Mouse (Mus musculus): ENCODE data around the gene Gm9736. TPM values are rescaled to one million over a fixed set of nuclear protein-coding genes. Genes with fewer than 3 reads are reported as not detected.
"Not testable (repeated sequence)": the region's sequence is repeated elsewhere in the genome, so short reads cannot be mapped to it uniquely, and the experiment has no call there.

Gm9736 gene
- polyA plus RNA-seq (2016; fragmentation: Nextera tagmentation; extraction: Ambion mirVana): not detected in 2 replicates

- 47% methylated on average over 1 of the region's 1 CpGs for WGBS (ENCODE audit: insufficient replicate concordance)
- H3K9ac ChIP-seq; H3K9me3 ChIP-seq (replicated peaks); H3K27ac ChIP-seq; H3K36me3 ChIP-seq; H3K4me1 ChIP-seq; H3K4me3 ChIP-seq; H3K27me3 ChIP-seq (replicated peaks); H3K4me2 ChIP-seq; ATAC-seq: not testable (repeated sequence)
Observed at GRCm38 (mm10) chr10:77751254-77751653, at the start of gene Gm9736. Gene Gm9736, minus strand, starts transcription at chr10:77751354.

GRCm38 (mm10) chr10:77798921-77799508 lies 47.9 kb upstream of the Gm9736 start, which contains the start of gene Gm19668:
Gene Gm19668, minus strand, starts transcription at chr10:77799133.
- no peak within 1 kb of the TSS for H3K4me2 ChIP-seq
- no peaks in the 10 kb centered on the region for H3K27me3 ChIP-seq (replicated peaks)
- no peaks in the 10 kb centered on the region for H3K9me3 ChIP-seq (replicated peaks)
- no peaks in the 10 kb centered on the region for H3K36me3 ChIP-seq
- H3K27ac ChIP-seq: no peak within 1 kb of the TSS
- no peak for ATAC-seq
- H3K9ac ChIP-seq: no peak within 1 kb of the TSS
- H3K4me1 ChIP-seq: 0 out of 2 replicates have a peak, but pooled peaks cover 4% of the 10 kb centered on the region
- H3K4me3 ChIP-seq: no peak within 1 kb of the TSS
- 51% methylated on average over 8 of the region's 8 CpGs for WGBS (ENCODE audit: insufficient replicate concordance)

GRCm38 (mm10) chr10:77798164-77798920 lies 47.2 kb upstream of the Gm9736 start:
- not testable (repeated sequence) for H3K27ac ChIP-seq; H3K9ac ChIP-seq; H3K9me3 ChIP-seq (replicated peaks); ATAC-seq; H3K4me3 ChIP-seq; H3K4me1 ChIP-seq; H3K27me3 ChIP-seq (replicated peaks); H3K36me3 ChIP-seq; H3K4me2 ChIP-seq
- 23% methylated on average over 3 of the region's 3 CpGs for WGBS (ENCODE audit: insufficient replicate concordance)

- no peak for ATAC-seq
- Histone ChIP-seq H3K9me3 (replicated peaks) (no peaks in the 10 kb centered on the region), H3K27ac (no peak overlapping the region), H3K27me3 (replicated peaks) (no peaks in the 10 kb centered on the region), H3K36me3 (no peaks in the 10 kb centered on the region), H3K9ac (no peak overlapping the region), H3K4me1 (0 out of 2 replicates have a peak, but pooled peaks cover 4% of the 10 kb centered on the region), H3K4me2 (no peak overlapping the region), H3K4me3 (no peak overlapping the region)
- WGBS (ENCODE audit: insufficient replicate concordance): 22% methylated on average over 3 of the region's 3 CpGs
Observed at GRCm38 (mm10) chr10:77797677-77798076, 46.5 kb upstream of the Gm9736 start.

GRCm38 (mm10) chr10:77794976-77795375 lies 43.8 kb upstream of the Gm9736 start, which contains the start of gene Gm9639:
Gene Gm9639, minus strand, starts transcription at chr10:77795076.
- Histone ChIP-seq H3K4me3 (no peak within 1 kb of the TSS), H3K4me1 (0 out of 2 replicates have a peak, but pooled peaks cover 4% of the 10 kb centered on the region), H3K9ac (no peak within 1 kb of the TSS), H3K9me3 (replicated peaks) (no peaks in the 10 kb centered on the region), H3K4me2 (no peak within 1 kb of the TSS), H3K36me3 (no peaks in the 10 kb centered on the region), H3K27ac (no peak within 1 kb of the TSS), H3K27me3 (replicated peaks) (no peaks in the 10 kb centered on the region)
- 43% methylated on average over 2 of the region's 2 CpGs for WGBS (ENCODE audit: insufficient replicate concordance)
- ATAC-seq: no peak

GRCm38 (mm10) chr10:77788621-77789020 lies 37.5 kb upstream of the Gm9736 start:
- ATAC-seq: no peak
- no peak overlapping the region for H3K27ac ChIP-seq
- no peaks in the 10 kb centered on the region for H3K27me3 ChIP-seq (replicated peaks)
- no peak overlapping the region for H3K4me3 ChIP-seq
- no peak overlapping the region for H3K9ac ChIP-seq
- H3K9me3 ChIP-seq (replicated peaks): no peaks in the 10 kb centered on the region
- no peaks in the 10 kb centered on the region for H3K36me3 ChIP-seq
- no peak overlapping the region for H3K4me2 ChIP-seq
- WGBS (ENCODE audit: insufficient replicate concordance): 63% methylated on average over 2 of the region's 2 CpGs
- H3K4me1 ChIP-seq: no peaks in the 10 kb centered on the region

GRCm38 (mm10) chr10:77787876-77788275 lies 36.7 kb upstream of the Gm9736 start, which contains the start of gene Gm7137:
Gene Gm7137, minus strand, starts transcription at chr10:77788200.
- not testable (repeated sequence) for ATAC-seq; H3K4me3 ChIP-seq; H3K4me2 ChIP-seq; H3K27me3 ChIP-seq (replicated peaks); H3K27ac ChIP-seq; H3K9me3 ChIP-seq (replicated peaks); H3K36me3 ChIP-seq; H3K9ac ChIP-seq; H3K4me1 ChIP-seq
- 45% methylated on average over 1 of the region's 1 CpGs for WGBS (ENCODE audit: insufficient replicate concordance)

- not testable (repeated sequence) for ATAC-seq; H3K27ac ChIP-seq; H3K27me3 ChIP-seq (replicated peaks); H3K4me1 ChIP-seq; H3K36me3 ChIP-seq; H3K9me3 ChIP-seq (replicated peaks); H3K9ac ChIP-seq; H3K4me3 ChIP-seq; H3K4me2 ChIP-seq
- WGBS (ENCODE audit: insufficient replicate concordance): 47% methylated on average over 1 of the region's 3 CpGs
Observed at GRCm38 (mm10) chr10:77783396-77783795, 32.2 kb upstream of the Gm9736 start.

GRCm38 (mm10) chr10:77782442-77782841 lies 31.3 kb upstream of the Gm9736 start, which contains the start of gene Gm3250:
Gene Gm3250, minus strand, starts transcription at chr10:77782542.
- not testable (repeated sequence) for H3K4me3 ChIP-seq; H3K9ac ChIP-seq; ATAC-seq; H3K9me3 ChIP-seq (replicated peaks); H3K27me3 ChIP-seq (replicated peaks); H3K4me1 ChIP-seq; H3K36me3 ChIP-seq; H3K4me2 ChIP-seq; H3K27ac ChIP-seq
- 54% methylated on average over 1 of the region's 1 CpGs for WGBS (ENCODE audit: insufficient replicate concordance)

GRCm38 (mm10) chr10:77776844-77777243 lies 25.7 kb upstream of the Gm9736 start, which contains the start of gene Gm7138:
Gene Gm7138, minus strand, starts transcription at chr10:77776944.
- ATAC-seq; H3K27me3 ChIP-seq (replicated peaks); H3K4me3 ChIP-seq; H3K4me1 ChIP-seq; H3K9me3 ChIP-seq (replicated peaks); H3K4me2 ChIP-seq; H3K27ac ChIP-seq; H3K36me3 ChIP-seq; H3K9ac ChIP-seq: not testable (repeated sequence)
- 46% methylated on average over 1 of the region's 1 CpGs for WGBS (ENCODE audit: insufficient replicate concordance)

- H3K27me3 ChIP-seq (replicated peaks); H3K36me3 ChIP-seq; H3K4me3 ChIP-seq; H3K4me2 ChIP-seq; ATAC-seq; H3K9me3 ChIP-seq (replicated peaks); H3K4me1 ChIP-seq; H3K9ac ChIP-seq; H3K27ac ChIP-seq: not testable (repeated sequence)
- 80% methylated on average over 3 of the region's 3 CpGs for WGBS (ENCODE audit: insufficient replicate concordance)
Observed at GRCm38 (mm10) chr10:77772142-77772541, 21.0 kb upstream of the Gm9736 start.

GRCm38 (mm10) chr10:77771225-77771624 lies 20.1 kb upstream of the Gm9736 start, which contains the start of gene Gm3238:
Gene Gm3238, minus strand, starts transcription at chr10:77771325.
- not testable (repeated sequence) for H3K36me3 ChIP-seq; H3K9ac ChIP-seq; H3K27ac ChIP-seq; H3K4me1 ChIP-seq; H3K9me3 ChIP-seq (replicated peaks); H3K4me2 ChIP-seq; H3K4me3 ChIP-seq; H3K27me3 ChIP-seq (replicated peaks); ATAC-seq
- 45% methylated on average over 1 of the region's 1 CpGs for WGBS (ENCODE audit: insufficient replicate concordance)
